Mouse (Mus musculus) gastrocnemius, postnatal 25 days (tissue): ENCODE measurements around the gene Dhtkd1. TPM values are rescaled to one million over a fixed set of nuclear protein-coding genes. Genes with fewer than 3 reads are reported as not detected.

ENCODE experiments used
- total RNA-seq, 2 experiments: library from RNA; stranded (reverse); gene quantifications; 1 replicate in 1 of 2; 2 replicates in 1 of 2; pipeline ENCODE4 v1.2.3; 2021

The Dhtkd1 gene
- total RNA-seq, 2 experiments from 2014 or later: 2.9 to 3.7 TPM

Other genes starting within 250 kb of the Dhtkd1 start
- gene Camk1d, start 228.3 kb downstream of the Dhtkd1 start, total RNA-seq: 1 to 10 TPM; 1.5 to 2.5 TPM
- 1 to 10 TPM; 3.7 to 6.4 TPM for gene Nudt5, start 97.8 kb downstream of the Dhtkd1 start, total RNA-seq
- gene Cdc123, start 97.6 kb downstream of the Dhtkd1 start, total RNA-seq: 10 to 100 TPM; 64.9 to 70.5 TPM
- gene Gm13199, start 79.9 kb downstream of the Dhtkd1 start, total RNA-seq: under 1 TPM in 1 of 2 experiments, not detected in 1; 0.64 TPM
- 10 to 100 TPM; 29.1 to 34.2 TPM for gene Sec61a2, start 47.4 kb downstream of the Dhtkd1 start, total RNA-seq
- gene Upf2, start 8.7 kb upstream of the Dhtkd1 start, total RNA-seq: 10 to 100 TPM; 16.6 to 17.3 TPM
- gene Proser2, start 187.4 kb upstream of the Dhtkd1 start, total RNA-seq: under 1 TPM; 0.43 to 0.97 TPM